Mouse (Mus musculus): ENCODE results near the gene Rps11. TPM values are rescaled to one million over a fixed set of nuclear protein-coding genes. Genes with fewer than 3 reads are reported as not detected.
A peak's percentile ranks its signal among the peaks of the same experiment; 100 is the strongest.
"Not testable (repeated sequence)": the region's sequence is repeated elsewhere in the genome, so short reads cannot be mapped to it uniquely, and the experiment has no call there.

Rps11 gene
- polyA plus RNA-seq, 1 experiment from 2014 or later = 1,305 TPM

GRCm38 (mm10) chr7:45126147-45126843, 2.1 kb upstream of the Rps11 start:
- peak overlapping the region; percentile 96 for H3K4me2 ChIP-seq
- peak overlapping the region; percentile 95 for H3K27ac ChIP-seq (ENCODE audit: low read depth, low read length)
- H3K4me3 ChIP-seq (ENCODE audit: low read depth, low read length) = peak overlapping the region; percentile 93
- peak overlapping the region; percentile 100 for H3K9ac ChIP-seq (ENCODE audit: low read depth, low read length)
- no peaks in the 10 kb centered on the region for H3K9me3 ChIP-seq (replicated peaks; ENCODE audit: control insufficient read depth, low read length)
- no peaks in the 10 kb centered on the region for H3K27me3 ChIP-seq (ENCODE audit: control insufficient read depth, insufficient read depth, low read length)
- peaks cover 39% of the 10 kb centered on the region for H3K36me3 ChIP-seq (ENCODE audit: control insufficient read depth, insufficient read depth, low read length)
- ATAC-seq (replicated peaks; ENCODE audit: insufficient number of reproducible peaks, low FRiP score, low TSS enrichment) = no peak
- H3K4me1 ChIP-seq (ENCODE audit: control insufficient read depth, insufficient read depth, low read length) = peaks cover 33% of the 10 kb centered on the region
- 77% methylated on average over 17 of the region's 17 CpGs for WGBS (ENCODE audit: insufficient replicate concordance)

DNA sequence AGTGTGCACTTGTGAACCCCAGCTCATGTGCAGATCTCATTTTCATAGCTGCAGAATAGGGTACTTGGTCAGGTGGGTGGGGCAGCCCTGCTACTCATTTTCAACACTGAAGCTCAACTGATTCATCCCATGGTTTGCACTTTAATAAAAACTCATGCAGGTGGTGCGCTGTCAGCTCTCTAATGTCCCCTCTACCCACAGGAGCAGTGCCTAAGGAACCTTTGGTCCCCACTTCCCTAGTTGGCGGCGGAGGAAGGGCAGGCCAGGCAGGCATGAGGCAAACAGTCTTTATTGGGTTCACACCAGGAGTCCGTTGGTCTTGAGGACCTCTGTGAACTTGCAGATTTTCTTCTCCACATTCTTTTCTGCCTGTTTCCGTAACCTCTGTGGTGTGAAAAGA, 1.4 kb upstream of the Rps11 start:
- H3K9ac ChIP-seq (ENCODE audit: low read depth, low read length); H3K9me3 ChIP-seq (replicated peaks; ENCODE audit: control insufficient read depth, low read length); H3K4me3 ChIP-seq (ENCODE audit: low read depth, low read length); H3K27me3 ChIP-seq (ENCODE audit: control insufficient read depth, insufficient read depth, low read length); ATAC-seq (replicated peaks; ENCODE audit: insufficient number of reproducible peaks, low FRiP score, low TSS enrichment): not testable (repeated sequence)
- peaks cover 45% of the 10 kb centered on the region for H3K36me3 ChIP-seq (ENCODE audit: control insufficient read depth, insufficient read depth, low read length)
- H3K27ac ChIP-seq (ENCODE audit: low read depth, low read length) = 0 out of 2 replicates have a peak overlapping the region, but pooled peaks have one; percentile 29
- 75% methylated on average over 5 of the region's 5 CpGs for WGBS (ENCODE audit: insufficient replicate concordance)
- peak overlapping the region; percentile 61 for H3K4me2 ChIP-seq
- H3K4me1 ChIP-seq (ENCODE audit: control insufficient read depth, insufficient read depth, low read length) = peaks cover 35% of the 10 kb centered on the region

GRCm38 (mm10) chr7:45125144-45125600, 933 bp upstream of the Rps11 start:
- Histone ChIP-seq H3K27ac (ENCODE audit: low read depth, low read length) (0 out of 2 replicates have a peak overlapping the region, but pooled peaks have one; percentile 29), H3K9ac (ENCODE audit: low read depth, low read length) (no peak overlapping the region), H3K27me3 (ENCODE audit: control insufficient read depth, insufficient read depth, low read length) (no peaks in the 10 kb centered on the region), H3K4me3 (ENCODE audit: low read depth, low read length) (no peak overlapping the region), H3K9me3 (replicated peaks; ENCODE audit: control insufficient read depth, low read length) (no peaks in the 10 kb centered on the region), H3K4me1 (ENCODE audit: control insufficient read depth, insufficient read depth, low read length) (peaks cover 35% of the 10 kb centered on the region), H3K36me3 (ENCODE audit: control insufficient read depth, insufficient read depth, low read length) (peaks cover 45% of the 10 kb centered on the region), H3K4me2 (peak overlapping the region; percentile 61)
- WGBS (ENCODE audit: insufficient replicate concordance) = 25% methylated on average over 7 of the region's 7 CpGs
- no peak for ATAC-seq (replicated peaks; ENCODE audit: insufficient number of reproducible peaks, low FRiP score, low TSS enrichment)

DNA sequence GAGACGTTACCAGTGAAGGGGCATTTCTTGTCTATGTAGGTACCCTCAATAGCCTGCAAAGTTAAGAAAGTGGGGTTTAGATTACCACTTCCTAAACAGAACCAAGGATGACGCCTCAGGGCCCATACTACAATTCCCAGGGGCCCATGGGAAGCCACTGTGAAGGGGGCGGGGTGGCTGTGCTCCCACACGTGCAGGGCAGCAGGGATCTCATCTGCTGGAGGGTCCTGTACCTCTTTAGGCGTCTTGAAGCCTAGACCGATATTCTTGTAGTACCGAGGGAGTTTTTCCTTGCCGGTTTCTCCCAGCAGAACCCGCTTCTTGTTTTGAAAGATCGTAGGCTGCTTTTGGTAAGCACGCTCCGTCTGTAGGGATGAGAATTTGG, 1.1 kb downstream of the Rps11 start:
- Histone ChIP-seq H3K9ac (ENCODE audit: low read depth, low read length) (peak overlapping the region; percentile 85), H3K27me3 (ENCODE audit: control insufficient read depth, insufficient read depth, low read length) (no peaks in the 10 kb centered on the region), H3K27ac (ENCODE audit: low read depth, low read length) (no peak overlapping the region; the same call in 1 of the 2 replicates), H3K9me3 (replicated peaks; ENCODE audit: control insufficient read depth, low read length) (no peaks in the 10 kb centered on the region), H3K4me1 (ENCODE audit: control insufficient read depth, insufficient read depth, low read length) (peaks cover 30% of the 10 kb centered on the region), H3K4me2 (peak overlapping the region; percentile 87), H3K4me3 (ENCODE audit: low read depth, low read length) (peak overlapping the region; percentile 57), H3K36me3 (ENCODE audit: control insufficient read depth, insufficient read depth, low read length) (peaks cover 46% of the 10 kb centered on the region)
- WGBS (ENCODE audit: insufficient replicate concordance) = 26% methylated on average over 12 of the region's 12 CpGs
- no peak for ATAC-seq (replicated peaks; ENCODE audit: insufficient number of reproducible peaks, low FRiP score, low TSS enrichment)

DNA sequence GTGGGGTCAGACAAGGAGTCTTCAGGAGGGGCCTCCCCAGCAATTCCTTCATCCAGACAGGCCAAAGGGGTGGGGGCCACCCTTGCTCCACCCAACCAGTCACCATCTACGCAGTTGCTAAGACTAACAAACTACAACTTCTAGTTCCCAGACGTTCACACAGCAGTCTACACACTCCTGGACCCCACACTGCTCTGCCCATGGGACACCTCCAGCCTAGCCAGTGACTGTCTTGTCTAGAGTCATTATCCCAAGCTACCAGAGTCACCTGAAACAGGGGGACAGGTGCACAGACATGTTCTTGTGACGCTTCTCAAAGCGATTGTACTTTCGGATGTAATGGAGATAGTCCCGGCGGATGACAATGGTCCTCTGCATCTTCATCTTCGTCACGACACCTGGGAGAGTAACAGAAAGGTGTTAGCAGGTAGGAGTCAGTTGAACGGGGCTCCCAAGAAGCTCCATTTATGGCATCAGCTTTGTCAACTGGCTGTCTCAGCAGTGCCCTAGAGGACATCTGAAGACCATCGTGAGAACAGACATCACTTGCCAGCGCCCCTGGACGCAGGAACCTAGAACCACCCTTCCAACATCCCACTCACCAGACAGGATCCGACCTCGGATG, 1.6 kb downstream of the Rps11 start:
- peak overlapping the region; percentile 57 for H3K4me3 ChIP-seq (ENCODE audit: low read depth, low read length)
- peaks cover 47% of the 10 kb centered on the region for H3K36me3 ChIP-seq (ENCODE audit: control insufficient read depth, insufficient read depth, low read length)
- no peak overlapping the region for H3K27ac ChIP-seq (ENCODE audit: low read depth, low read length)
- no peaks in the 10 kb centered on the region for H3K27me3 ChIP-seq (ENCODE audit: control insufficient read depth, insufficient read depth, low read length)
- no peak for ATAC-seq (replicated peaks; ENCODE audit: insufficient number of reproducible peaks, low FRiP score, low TSS enrichment)
- peak overlapping the region; percentile 87 for H3K4me2 ChIP-seq
- H3K4me1 ChIP-seq (ENCODE audit: control insufficient read depth, insufficient read depth, low read length) = peaks cover 30% of the 10 kb centered on the region
- peak overlapping the region; percentile 85 for H3K9ac ChIP-seq (ENCODE audit: low read depth, low read length)
- no peaks in the 10 kb centered on the region for H3K9me3 ChIP-seq (replicated peaks; ENCODE audit: control insufficient read depth, low read length)
- 81% methylated on average over 15 of the region's 15 CpGs for WGBS (ENCODE audit: insufficient replicate concordance)

GRCm38 (mm10) chr7:45121966-45122365, 2.3 kb downstream of the Rps11 start:
- no peaks in the 10 kb centered on the region for H3K9me3 ChIP-seq (replicated peaks; ENCODE audit: control insufficient read depth, low read length)
- no peak overlapping the region; the same call in 1 of the 2 replicates for H3K4me2 ChIP-seq
- H3K27me3 ChIP-seq (ENCODE audit: control insufficient read depth, insufficient read depth, low read length) = no peaks in the 10 kb centered on the region
- no peak overlapping the region for H3K27ac ChIP-seq (ENCODE audit: low read depth, low read length)
- peaks cover 43% of the 10 kb centered on the region for H3K36me3 ChIP-seq (ENCODE audit: control insufficient read depth, insufficient read depth, low read length)
- H3K4me1 ChIP-seq (ENCODE audit: control insufficient read depth, insufficient read depth, low read length) = peaks cover 26% of the 10 kb centered on the region
- H3K4me3 ChIP-seq (ENCODE audit: low read depth, low read length) = no peak overlapping the region
- peak overlapping the region; percentile 31; the same call in 1 of the 2 replicates for H3K9ac ChIP-seq (ENCODE audit: low read depth, low read length)
- ATAC-seq (replicated peaks; ENCODE audit: insufficient number of reproducible peaks, low FRiP score, low TSS enrichment) = no peak

GRCm38 (mm10) chr7:45121404-45121803, 2.8 kb downstream of the Rps11 start:
- Histone ChIP-seq H3K4me2 (no peak overlapping the region; the same call in 1 of the 2 replicates), H3K9me3 (replicated peaks; ENCODE audit: control insufficient read depth, low read length) (no peaks in the 10 kb centered on the region), H3K4me3 (ENCODE audit: low read depth, low read length) (no peak overlapping the region), H3K9ac (ENCODE audit: low read depth, low read length) (peak overlapping the region; percentile 31; the same call in 1 of the 2 replicates), H3K36me3 (ENCODE audit: control insufficient read depth, insufficient read depth, low read length) (peaks cover 38% of the 10 kb centered on the region), H3K4me1 (ENCODE audit: control insufficient read depth, insufficient read depth, low read length) (peaks cover 20% of the 10 kb centered on the region), H3K27ac (ENCODE audit: low read depth, low read length) (peak overlapping the region; percentile 17; the same call in 1 of the 2 replicates), H3K27me3 (ENCODE audit: control insufficient read depth, insufficient read depth, low read length) (no peaks in the 10 kb centered on the region)
- 71% methylated on average over 8 of the region's 8 CpGs for WGBS (ENCODE audit: insufficient replicate concordance)
- no peak for ATAC-seq (replicated peaks; ENCODE audit: insufficient number of reproducible peaks, low FRiP score, low TSS enrichment)

- H3K4me3 ChIP-seq (ENCODE audit: low read depth, low read length) = no peak overlapping the region
- H3K4me2 ChIP-seq = no peak overlapping the region
- H3K4me1 ChIP-seq (ENCODE audit: control insufficient read depth, insufficient read depth, low read length) = peaks cover 18% of the 10 kb centered on the region
- ATAC-seq (replicated peaks; ENCODE audit: insufficient number of reproducible peaks, low FRiP score, low TSS enrichment) = no peak
- H3K27ac ChIP-seq (ENCODE audit: low read depth, low read length) = no peak overlapping the region
- no peak overlapping the region for H3K9ac ChIP-seq (ENCODE audit: low read depth, low read length)
- peaks cover 24% of the 10 kb centered on the region for H3K36me3 ChIP-seq (ENCODE audit: control insufficient read depth, insufficient read depth, low read length)
- H3K9me3 ChIP-seq (replicated peaks; ENCODE audit: control insufficient read depth, low read length) = no peaks in the 10 kb centered on the region
- 77% methylated on average over 5 of the region's 5 CpGs for WGBS (ENCODE audit: insufficient replicate concordance)
- H3K27me3 ChIP-seq (ENCODE audit: control insufficient read depth, insufficient read depth, low read length) = no peaks in the 10 kb centered on the region
Observed at GRCm38 (mm10) chr7:45119780-45120709, 4.2 kb downstream of the Rps11 start.

Data from heart, embryonic 11.5 days (tissue).